Mouse (Mus musculus) kidney, postnatal 0 days (tissue): ENCODE results near the gene Olfml1. TPM values are rescaled to one million over a fixed set of nuclear protein-coding genes. Genes with fewer than 3 reads are reported as not detected.

Experiments used
- ATAC-seq: fragments of 200-750 bp; cut with Nextera tagmentation; replicated peaks from 2 replicates; pipeline ENCODE4 v1.8.0; 2017; ENCODE audit warnings: low read depth, moderate number of reproducible peaks, moderate TSS enrichment, moderate library complexity; ENCODE audit not compliant: low FRiP score
- DNase-seq: peaks from one replicate; pipeline ENCODE4 v3.0.0-alpha.2; 2016; ENCODE audit warnings: low spot score
- H3K27ac ChIP-seq: fragments of 300-500 bp; sonication (generic); 2 replicates; pipeline ENCODE4 v1.5.1; 2014; ENCODE audit warnings: mild to moderate bottlenecking
- H3K27me3 ChIP-seq: fragments of 300-500 bp; sonication (generic); 2 replicates; pipeline ENCODE4 v1.6.1; 2014; ENCODE audit warnings: low read length, mixed read lengths; ENCODE audit not compliant: insufficient read depth
- H3K36me3 ChIP-seq: fragments of 300-500 bp; sonication (generic); 2 replicates; pipeline ENCODE4 v1.6.1; 2014; ENCODE audit warnings: low read length, mixed read lengths; ENCODE audit not compliant: insufficient read depth
- H3K4me1 ChIP-seq: fragments of 300-500 bp; sonication (generic); replicated peaks from 2 replicates; pipeline ENCODE4 v1.6.1; 2014; ENCODE audit warnings: antibody characterized with exemption, low read length, mixed read lengths; ENCODE audit not compliant: insufficient read depth
- H3K4me2 ChIP-seq: fragments of 300-500 bp; sonication (generic); 2 replicates; pipeline ENCODE4 v1.6.1; 2014; ENCODE audit warnings: mild to moderate bottlenecking, low read length, moderate library complexity, mixed read lengths
- H3K4me3 ChIP-seq: fragments of 300-500 bp; sonication (generic); replicated peaks from 2 replicates; pipeline ENCODE4 v1.5.1; 2014; ENCODE audit warnings: low read depth, low read length
- H3K9ac ChIP-seq: fragments of 300-500 bp; sonication (generic); 2 replicates; pipeline ENCODE4 v1.6.1; 2014; ENCODE audit warnings: low read depth, low read length
- H3K9me3 ChIP-seq: fragments of 300-500 bp; sonication (generic); replicated peaks from 2 replicates; pipeline ENCODE4 v1.6.1; 2016; ENCODE audit warnings: low read length, inconsistent platforms, mixed read lengths
- CTCF ChIP-seq: IDR thresholded peaks from 2 replicates; pipeline ENCODE4 v1.5.1; 2016; ENCODE audit warnings: antibody characterized with exemption, low read depth, mild to moderate bottlenecking, moderate library complexity
- WGBS: fragments of 180-500 bp; shearing (Covaris S2); extraction: QIAGEN DNeasy Blood & Tissue Kit; methylation state at CpG from one replicate; pipeline ENCODE4 v1.1.7; 2014; 5-methylcytosine and 5-hydroxymethylcytosine counted together
- polyA plus RNA-seq: library from polyadenylated mRNA; unstranded; fragments of >200 nt; fragmentation: Nextera tagmentation; extraction: Ambion mirVana; gene quantifications from 2 replicates; pipeline ENCODE4 v1.2.1, GENCODE M21; 2015

Gene Olfml1
- polyA plus RNA-seq, 1 experiment from 2014 or later: 24.9 TPM

DNA sequence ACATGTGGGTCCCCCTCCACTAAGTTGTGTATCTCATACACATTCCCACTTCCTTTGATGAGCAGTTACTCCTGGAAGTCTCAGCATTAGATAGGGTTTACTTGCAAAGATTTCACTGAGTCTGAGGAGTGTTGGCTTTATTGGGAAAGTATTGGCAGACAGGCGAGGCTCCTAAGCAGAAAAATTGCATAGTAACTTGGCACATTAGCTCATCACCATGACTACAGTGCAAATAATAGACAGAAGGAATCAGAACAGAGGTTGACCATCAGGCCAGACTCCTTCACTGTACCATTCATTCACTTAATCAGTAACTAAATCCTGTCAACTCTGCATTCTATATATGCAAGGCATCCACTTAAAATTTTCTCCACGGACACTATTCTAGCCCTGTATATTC, 6.6 kb upstream of the Olfml1 start:
- DNase-seq (no peak), ATAC-seq (no peak)
- no peak overlapping the region for H3K4me3 ChIP-seq
- no peaks in the 10 kb centered on the region for H3K9me3 ChIP-seq
- H3K4me2 ChIP-seq: no peak overlapping the region
- 76% methylated on average over 2 of the region's 2 CpGs for WGBS
- no peaks in the 10 kb centered on the region for H3K36me3 ChIP-seq
- no peak overlapping the region for H3K27ac ChIP-seq
- no peaks in the 10 kb centered on the region for H3K4me1 ChIP-seq
- H3K9ac ChIP-seq: no peak overlapping the region
- no peaks in the 10 kb centered on the region for H3K27me3 ChIP-seq
- no peak for TF ChIP-seq CTCF

DNA sequence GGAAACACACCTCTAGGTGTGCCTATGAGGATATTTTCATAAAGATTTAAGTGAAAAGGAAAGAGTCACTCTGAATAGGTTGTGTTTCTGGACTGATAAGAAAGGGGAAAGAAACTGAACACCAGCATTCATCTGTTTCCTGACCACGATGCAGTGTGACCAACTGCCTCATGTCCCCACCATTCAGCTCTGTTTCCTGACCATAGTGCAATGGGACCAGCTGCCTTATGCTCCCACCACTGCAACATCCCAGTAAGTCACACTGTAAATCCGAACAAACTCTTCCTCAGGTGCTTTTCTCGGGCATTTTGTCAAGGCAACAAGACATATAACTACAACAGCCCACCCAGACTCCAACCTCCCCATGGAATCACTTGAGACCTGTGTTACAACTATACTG, 5.7 kb upstream of the Olfml1 start:
- no peaks in the 10 kb centered on the region for H3K9me3 ChIP-seq
- H3K9ac ChIP-seq: no peak overlapping the region
- TF ChIP-seq CTCF: no peak
- no peak overlapping the region for H3K27ac ChIP-seq
- DNase-seq (no peak), ATAC-seq (no peak)
- H3K27me3 ChIP-seq: no peaks in the 10 kb centered on the region
- H3K4me1 ChIP-seq: 0 out of 2 replicates have a peak, but pooled peaks cover 1% of the 10 kb centered on the region
- 72% methylated on average over 3 of the region's 3 CpGs for WGBS
- H3K36me3 ChIP-seq: no peaks in the 10 kb centered on the region
- H3K4me3 ChIP-seq: no peak overlapping the region
- no peak overlapping the region for H3K4me2 ChIP-seq

DNA sequence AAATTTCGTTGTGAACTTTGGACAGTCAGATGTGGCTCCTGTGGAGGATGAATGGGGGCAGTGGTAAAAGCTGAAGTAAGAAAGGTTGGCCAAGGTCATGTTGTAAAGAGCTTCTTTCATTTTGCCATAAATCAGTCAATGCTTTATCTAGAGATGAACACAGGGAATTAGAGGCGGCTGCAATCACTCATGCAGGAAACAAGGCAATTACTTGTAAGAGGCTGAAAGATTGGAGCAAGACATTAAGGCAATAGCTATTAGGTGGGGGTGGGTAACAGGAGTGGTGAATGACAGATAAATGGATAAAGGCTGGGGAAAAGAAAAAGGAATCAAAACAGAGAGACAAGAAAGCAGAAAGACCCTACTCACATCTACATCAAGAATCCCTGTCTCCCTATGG, 3.5 kb upstream of the Olfml1 start:
- no peak for ATAC-seq
- Histone ChIP-seq H3K27ac (no peak overlapping the region), H3K4me2 (no peak overlapping the region), H3K36me3 (no peaks in the 10 kb centered on the region), H3K9me3 (no peaks in the 10 kb centered on the region), H3K4me1 (0 out of 2 replicates have a peak, but pooled peaks cover 5% of the 10 kb centered on the region), H3K4me3 (no peak overlapping the region), H3K9ac (no peak overlapping the region), H3K27me3 (no peaks in the 10 kb centered on the region)
- no peak for TF ChIP-seq CTCF
- 5% methylated on average over 2 of the region's 2 CpGs for WGBS
- peak; percentile 38 for DNase-seq

DNA sequence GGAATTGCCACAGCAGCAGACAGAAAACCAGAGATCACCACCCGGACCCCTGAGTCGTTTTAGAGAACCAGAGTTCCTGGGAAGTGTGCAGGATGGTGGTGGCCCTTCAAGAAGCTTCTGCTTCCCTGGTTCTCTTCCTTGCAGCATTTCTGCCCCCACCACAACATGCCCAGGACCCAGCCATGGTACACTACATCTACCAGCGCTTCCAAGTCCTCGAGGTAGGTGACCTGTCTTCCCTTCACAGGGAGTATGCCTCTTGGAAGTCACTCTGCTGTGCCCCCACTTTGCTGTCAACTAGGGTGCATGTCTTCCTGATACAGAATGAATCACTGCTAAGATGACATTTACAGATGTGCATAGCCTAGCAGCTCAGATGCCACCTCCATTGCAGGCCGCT, 428 bp downstream of the Olfml1 start:
- Histone ChIP-seq H3K9me3 (no peaks in the 10 kb centered on the region), H3K27ac (peak overlapping the region; percentile 91), H3K4me2 (peak overlapping the region; percentile 54), H3K27me3 (no peaks in the 10 kb centered on the region), H3K4me1 (0 out of 2 replicates have a peak, but pooled peaks cover 10% of the 10 kb centered on the region), H3K36me3 (no peaks in the 10 kb centered on the region), H3K9ac (peak overlapping the region; percentile 31; the same call in 1 of the 2 replicates), H3K4me3 (peak overlapping the region; percentile 42)
- no peak for DNase-seq
- ATAC-seq: no peak; the same call in 1 of the 2 replicates
- whole genome bisulfite sequencing: 25% methylated on average over 5 of the region's 5 CpGs
- no peak for TF ChIP-seq CTCF

DNA sequence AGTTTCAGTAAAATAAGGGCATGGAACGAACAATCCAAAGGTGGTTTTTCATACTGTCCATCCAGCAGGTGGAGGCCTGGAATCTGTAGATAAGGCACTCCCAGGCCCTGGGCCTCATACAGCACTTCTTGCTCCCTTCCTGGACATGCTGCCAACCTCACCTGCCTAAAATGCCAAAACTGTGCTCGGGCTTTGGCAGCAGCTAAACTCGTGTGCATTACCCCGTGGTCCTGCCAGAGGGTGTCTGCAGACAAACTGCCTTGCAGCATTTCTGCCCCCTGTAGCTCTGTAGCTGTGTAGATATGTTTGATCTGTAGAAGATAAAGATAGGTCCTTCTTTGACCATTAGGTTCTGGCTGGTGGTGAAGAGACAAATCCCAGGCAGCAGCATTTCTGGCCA, 1.7 kb downstream of the Olfml1 start:
- Histone ChIP-seq H3K27me3 (no peaks in the 10 kb centered on the region), H3K36me3 (no peaks in the 10 kb centered on the region), H3K27ac (peak overlapping the region; percentile 19; the same call in 1 of the 2 replicates), H3K9ac (0 out of 2 replicates have a peak overlapping the region, but pooled peaks have one; percentile 35), H3K4me2 (peak overlapping the region; percentile 54), H3K9me3 (no peaks in the 10 kb centered on the region), H3K4me3 (peak overlapping the region; percentile 42), H3K4me1 (0 out of 2 replicates have a peak, but pooled peaks cover 10% of the 10 kb centered on the region)
- DNase-seq: no peak
- WGBS: 48% methylated on average over 4 of the region's 4 CpGs
- no peak for ATAC-seq
- TF ChIP-seq CTCF: no peak; the same call in 1 of the 2 replicates

DNA sequence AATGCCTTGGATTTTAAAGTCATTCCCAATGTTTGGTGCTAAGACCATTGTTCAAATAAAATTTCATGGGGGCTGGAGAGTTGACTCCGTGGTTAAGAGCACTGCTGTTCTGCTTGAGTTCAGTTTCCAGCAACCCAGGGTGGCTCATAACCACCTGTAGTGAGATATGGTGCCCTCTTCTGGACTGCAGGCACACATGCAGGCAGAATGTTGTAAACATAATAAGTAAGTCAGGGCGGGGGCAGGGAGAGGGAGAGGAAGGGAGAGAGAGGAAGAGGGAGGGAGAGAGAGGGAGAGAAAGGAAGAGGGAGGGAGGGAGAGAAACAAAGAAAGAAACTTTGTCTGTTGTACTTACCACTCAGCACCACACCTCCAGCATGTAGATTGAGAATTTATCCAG, 6.6 kb downstream of the Olfml1 start:
- Histone ChIP-seq H3K27ac (no peak overlapping the region), H3K4me3 (no peak overlapping the region), H3K9ac (no peak overlapping the region), H3K4me1 (0 out of 2 replicates have a peak, but pooled peaks cover 3% of the 10 kb centered on the region), H3K9me3 (no peaks in the 10 kb centered on the region), H3K27me3 (no peaks in the 10 kb centered on the region), H3K4me2 (no peak overlapping the region), H3K36me3 (no peaks in the 10 kb centered on the region)
- peak; percentile 30 for DNase-seq
- 77% methylated on average over 2 of the region's 2 CpGs for WGBS
- TF ChIP-seq CTCF: peak; percentile 42; the same call in 1 of the 2 replicates
- no peak for ATAC-seq

DNA sequence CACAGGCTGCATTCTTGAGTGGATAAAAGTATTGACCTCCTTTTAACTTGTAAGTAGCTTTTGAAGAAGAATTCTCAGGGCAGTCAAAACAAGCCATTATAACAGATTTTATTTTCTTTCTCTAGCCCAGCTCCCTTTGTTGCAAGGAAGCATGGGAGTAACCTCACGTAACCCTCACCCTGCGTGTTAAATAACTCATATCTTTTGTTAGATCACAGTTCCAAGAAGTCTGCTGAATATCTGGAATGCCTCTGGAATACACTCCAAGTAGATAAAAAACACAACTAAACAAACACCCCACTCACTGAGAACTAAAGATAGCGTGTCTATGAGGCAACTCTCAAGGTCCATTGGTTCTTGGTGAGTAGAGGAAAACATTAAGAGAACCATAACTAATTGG, 7.0 kb downstream of the Olfml1 start:
- DNase-seq (peak; percentile 54), ATAC-seq (no peak; the same call in 1 of the 2 replicates)
- WGBS: 61% methylated on average over 3 of the region's 3 CpGs
- no peaks in the 10 kb centered on the region for H3K36me3 ChIP-seq
- no peaks in the 10 kb centered on the region for H3K9me3 ChIP-seq
- no peak overlapping the region for H3K9ac ChIP-seq
- H3K4me2 ChIP-seq: no peak overlapping the region
- H3K27me3 ChIP-seq: no peaks in the 10 kb centered on the region
- no peaks in the 10 kb centered on the region for H3K4me1 ChIP-seq
- H3K4me3 ChIP-seq: no peak overlapping the region
- no peak for TF ChIP-seq CTCF
- no peak overlapping the region for H3K27ac ChIP-seq
